Mouse (Mus musculus): ENCODE measurements around the gene Stat6.
A peak's percentile ranks its signal among the peaks of the same experiment; 100 is the strongest.

The Stat6 gene

GRCm38 (mm10) chr10:127674046-127674655 lies 31.4 kb downstream of the Stat6 start:
- no peak for DNase-seq (ENCODE audit: low spot score)

- DNase-seq (ENCODE audit: low spot score) = peak; percentile 99
Measured at GRCm38 (mm10) chr10:127674794-127675522, 32.2 kb downstream of the Stat6 start.

DNA sequence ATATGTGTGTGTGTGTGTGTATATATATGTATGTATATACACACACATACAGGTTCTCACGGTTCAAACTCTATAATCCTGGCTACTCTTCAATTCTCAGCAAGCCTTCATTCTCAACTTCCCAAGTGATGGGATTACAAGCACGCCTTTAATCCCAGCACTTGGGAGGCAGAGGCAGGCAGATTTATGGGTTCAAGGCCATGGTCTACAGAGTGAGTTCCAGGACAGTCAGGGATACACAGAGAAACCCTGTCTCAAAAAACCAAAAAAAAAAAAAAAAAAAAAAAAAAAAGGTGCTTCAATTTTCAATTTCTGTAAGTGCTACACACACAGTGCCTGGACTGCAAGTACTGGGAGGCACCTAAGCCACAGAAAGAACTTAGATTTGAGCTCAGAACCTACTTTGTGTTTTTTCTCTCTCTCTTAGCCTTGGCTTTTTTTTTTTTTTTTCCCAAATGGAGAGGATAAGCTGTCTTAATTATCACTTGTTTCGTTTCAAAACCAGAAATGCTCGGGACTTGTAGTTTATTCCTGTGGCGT lies 33.1 kb downstream of the Stat6 start:
- no peak for DNase-seq (ENCODE audit: low spot score)

DNA sequence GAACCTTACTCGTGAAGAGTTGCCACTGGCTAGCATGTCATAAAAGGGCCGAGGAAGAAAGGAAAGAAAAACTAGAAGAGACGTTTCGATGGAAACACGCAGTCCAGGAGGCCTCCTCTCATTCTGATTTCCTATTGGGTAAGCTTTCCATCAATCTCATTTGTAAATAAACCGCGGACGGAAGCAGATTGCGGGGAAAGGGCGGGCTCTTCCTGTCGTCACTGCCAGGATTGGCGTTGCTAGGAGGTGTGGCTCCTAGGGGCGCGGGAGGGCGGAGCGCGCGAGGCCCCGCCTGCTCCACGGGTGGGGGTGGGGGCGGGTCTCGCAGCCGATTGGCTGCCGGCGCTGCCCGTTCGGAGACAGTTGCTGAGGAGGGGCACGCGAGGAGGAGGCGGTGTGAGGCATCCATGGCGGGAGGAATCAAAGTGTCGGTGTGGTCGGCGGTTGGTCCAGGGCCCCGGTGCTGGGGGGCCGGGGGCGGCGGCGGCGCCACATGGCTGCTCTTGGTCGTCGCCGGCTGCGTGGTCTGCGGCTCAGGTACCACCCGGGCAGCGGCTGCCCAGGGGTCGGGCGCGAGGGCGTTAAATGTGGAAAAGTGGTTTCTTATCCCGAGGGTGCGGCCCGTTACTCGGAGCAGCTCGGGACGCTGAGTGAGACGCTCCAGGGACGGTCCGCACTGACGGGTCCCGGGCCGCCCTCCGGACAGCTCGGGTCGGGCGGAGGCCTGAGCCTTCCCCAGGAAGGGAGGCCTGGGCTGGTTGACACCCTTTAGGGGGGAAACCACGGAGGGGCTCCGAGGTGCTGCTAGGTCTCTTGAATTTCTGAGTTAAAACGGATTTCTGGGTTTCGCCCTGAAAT lies 34.1 kb downstream of the Stat6 start:
- DNase-seq (ENCODE audit: low spot score) = peak; percentile 96

GRCm38 (mm10) chr10:127677591-127678336 lies 35.0 kb downstream of the Stat6 start:
- DNase-seq (ENCODE audit: low spot score) = no peak

DNA sequence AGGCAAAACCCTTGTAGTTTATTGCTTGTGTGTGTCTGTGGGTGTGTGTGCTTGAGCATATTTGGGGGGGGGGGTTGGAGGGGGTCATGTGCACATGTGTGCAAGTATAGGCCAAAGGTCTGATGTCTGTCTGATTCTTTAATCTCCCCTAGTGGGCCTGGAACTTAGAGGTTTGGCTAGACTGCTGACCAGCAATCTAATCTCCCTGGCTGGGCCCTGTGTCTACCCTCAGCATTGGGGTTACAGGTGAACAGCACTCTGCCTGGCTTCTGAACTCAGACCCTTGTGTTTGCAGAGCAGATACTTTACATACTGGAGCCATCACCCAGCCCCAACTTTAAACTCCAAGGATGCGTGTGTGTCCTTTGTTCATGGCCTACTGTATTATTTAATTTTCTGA lies 36.4 kb downstream of the Stat6 start:
- DNase-seq (ENCODE audit: low spot score) = no peak

DNA sequence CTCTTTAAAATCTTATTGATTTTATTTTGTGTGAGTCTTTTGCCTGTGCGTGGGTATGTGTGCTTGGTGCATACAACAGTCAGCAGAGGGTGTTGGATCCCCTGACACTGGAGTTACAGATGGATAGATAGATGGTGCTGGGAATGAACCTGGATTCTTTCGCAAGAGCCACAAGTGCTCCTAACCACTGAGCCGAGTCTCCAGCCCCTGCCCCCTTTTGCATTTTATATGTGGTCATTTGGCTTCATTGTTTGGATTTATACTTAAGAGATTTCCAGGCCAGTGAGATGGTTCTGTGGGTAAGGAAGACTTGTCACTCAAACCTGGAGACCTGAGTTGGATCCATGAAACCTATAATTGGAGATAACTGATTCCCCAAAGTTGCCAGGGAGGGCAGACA lies 37.1 kb downstream of the Stat6 start:
- no peak for DNase-seq (ENCODE audit: low spot score)

- DNase-seq (ENCODE audit: low spot score) = no peak
Measured at GRCm38 (mm10) chr10:127682886-127683285, 40.1 kb downstream of the Stat6 start.

DNA sequence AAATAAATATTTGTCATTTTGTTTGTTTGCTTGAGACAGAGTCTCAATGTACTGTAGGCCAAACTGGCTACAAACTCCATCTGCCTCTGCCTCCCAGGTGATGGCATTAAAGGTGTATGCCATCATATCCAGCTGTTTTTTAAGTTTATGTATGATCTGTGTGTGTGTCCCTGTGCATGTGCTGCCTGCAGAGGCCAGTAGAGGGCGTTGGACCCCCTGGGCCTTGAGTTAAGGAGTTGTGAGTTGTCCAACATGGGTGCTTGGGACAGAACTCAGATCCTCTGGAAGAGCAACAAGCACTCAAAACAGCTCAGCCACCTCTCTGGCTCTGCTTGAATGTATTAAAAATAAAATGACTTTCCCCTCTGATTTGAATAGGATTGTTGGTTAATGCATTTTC lies 48.3 kb downstream of the Stat6 start:
- no peak for DNase-seq (ENCODE audit: low spot score)

GRCm38 (mm10) chr10:127694636-127695035 lies 51.9 kb downstream of the Stat6 start:
- no peak for DNase-seq (ENCODE audit: low spot score)

DNA sequence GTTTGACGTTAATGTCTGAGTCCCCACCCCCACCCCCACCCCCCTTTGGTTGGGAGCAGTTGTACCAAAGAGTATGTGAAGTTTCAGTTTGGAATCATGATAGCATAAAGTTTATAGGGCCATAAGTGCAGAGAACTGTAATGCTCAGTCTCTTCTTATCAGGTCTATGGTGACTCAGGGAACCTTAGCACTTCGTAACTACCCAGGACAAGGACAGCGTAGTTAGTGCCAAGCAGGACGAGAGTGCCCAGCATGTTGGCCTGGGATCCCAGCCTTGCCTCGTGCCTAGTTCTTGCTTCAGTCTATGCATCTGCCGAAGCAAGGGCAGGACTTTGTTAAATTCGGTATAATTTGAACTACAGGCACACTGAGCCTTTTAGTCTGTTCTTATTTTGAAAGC lies 53.0 kb downstream of the Stat6 start:
- DNase-seq (ENCODE audit: low spot score) = no peak

GRCm38 (mm10) chr10:127698966-127699365 lies 56.2 kb downstream of the Stat6 start:
- DNase-seq (ENCODE audit: low spot score) = no peak

- DNase-seq (ENCODE audit: low spot score) = no peak
Measured at GRCm38 (mm10) chr10:127703299-127703698, 60.5 kb downstream of the Stat6 start.

GRCm38 (mm10) chr10:127704293-127704692 lies 61.5 kb downstream of the Stat6 start:
- no peak for DNase-seq (ENCODE audit: low spot score)

DNA sequence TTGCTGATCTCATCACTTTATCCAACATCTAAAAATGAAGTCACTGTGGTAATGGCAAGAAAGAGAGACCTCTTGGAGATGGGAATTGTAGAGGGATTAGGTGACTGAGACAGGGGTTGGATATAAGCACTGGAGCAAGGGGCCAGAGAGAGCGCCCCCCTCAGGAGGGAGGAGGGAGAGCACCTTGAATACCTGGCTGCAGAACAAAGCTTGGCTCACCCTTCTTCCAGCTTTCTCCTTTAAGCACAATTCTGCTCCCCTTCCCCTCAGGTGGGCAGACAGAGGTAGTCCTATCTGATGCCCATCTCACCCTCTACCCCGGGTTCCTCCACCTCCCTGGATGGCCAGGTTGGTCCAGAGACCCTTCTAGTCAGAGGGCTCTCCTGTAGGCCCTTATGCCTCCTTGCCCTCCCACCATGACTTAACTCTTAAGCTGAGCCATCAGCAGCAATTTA lies 62.0 kb downstream of the Stat6 start, which contains the start of gene Myo1a:
Gene Myo1a (plus strand): TSS at position 405 of the 455 bp plus-strand sequence.
- no peak for DNase-seq (ENCODE audit: low spot score)

- no peak for DNase-seq (ENCODE audit: low spot score)
Measured at GRCm38 (mm10) chr10:127705783-127706182, 63.0 kb downstream of the Stat6 start.

DNA sequence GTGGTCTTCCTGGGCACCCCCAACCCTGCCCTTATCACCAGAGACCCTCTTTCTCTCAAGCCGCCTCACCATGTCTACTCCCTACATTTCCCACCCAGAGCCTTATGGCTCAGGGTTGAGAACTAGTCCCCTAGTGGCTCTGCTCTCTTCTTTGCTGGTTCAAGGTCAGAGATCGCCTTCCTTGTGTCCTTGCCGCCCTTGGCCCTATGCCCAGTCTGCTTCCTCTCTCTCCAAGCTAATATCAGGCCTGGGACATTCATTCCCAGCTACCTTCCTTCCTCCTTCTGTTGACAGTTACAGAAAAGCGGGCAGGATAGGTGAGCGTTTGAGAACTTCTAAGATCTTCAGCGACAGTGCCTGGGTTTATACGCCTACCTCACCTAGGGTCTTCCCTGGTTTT lies 64.9 kb downstream of the Stat6 start:
- DNase-seq (ENCODE audit: low spot score) = no peak

DNA sequence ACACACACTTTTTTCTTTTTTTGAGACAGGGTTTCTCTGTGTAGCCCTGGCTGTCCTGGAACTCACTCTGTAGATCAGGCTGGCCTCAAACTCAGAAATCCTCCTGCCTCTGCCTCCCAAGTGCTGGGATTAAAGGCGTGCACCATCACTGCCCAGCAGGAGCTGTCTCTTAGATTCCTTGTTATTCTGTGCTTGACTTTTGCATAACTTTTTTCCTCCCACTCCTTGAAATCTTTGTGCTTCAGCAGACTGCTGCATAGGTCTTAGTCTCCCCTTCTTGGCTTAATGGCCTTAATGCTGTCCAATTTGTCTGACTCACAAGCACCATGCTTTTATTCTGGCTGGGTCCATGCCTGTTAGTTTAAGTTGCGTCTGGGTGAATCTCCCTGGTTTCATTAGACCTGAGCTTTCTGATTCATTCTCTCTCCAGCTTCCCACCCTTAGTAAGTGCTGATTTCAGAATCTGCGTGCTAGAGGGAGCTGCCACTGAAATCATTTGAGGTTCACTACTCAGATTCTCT lies 66.1 kb downstream of the Stat6 start:
- DNase-seq (ENCODE audit: low spot score) = no peak

DNA sequence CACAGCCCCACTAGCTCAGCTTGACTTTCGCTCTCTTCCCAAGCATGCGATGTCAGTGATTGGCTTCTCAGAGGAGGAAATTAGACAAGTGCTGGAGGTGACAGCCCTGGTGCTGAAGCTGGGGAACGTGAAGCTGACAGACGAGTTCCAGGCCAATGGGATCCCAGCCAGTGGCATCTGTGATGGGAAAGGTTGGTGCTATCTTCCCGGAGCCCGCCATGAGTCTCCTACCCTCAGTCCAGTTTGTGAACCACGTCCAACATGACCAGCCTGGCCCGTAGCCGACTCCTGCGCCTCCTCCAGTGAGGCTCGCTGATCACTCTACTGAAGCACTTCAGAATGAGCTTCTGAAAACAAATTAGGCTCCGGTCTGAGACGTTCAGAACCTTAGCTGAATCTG lies 67.5 kb downstream of the Stat6 start:
- no peak for DNase-seq (ENCODE audit: low spot score)

Data from layer of hippocampus, adult 9-10 months (tissue).